Mouse (Mus musculus) lung, postnatal 0 days (tissue): ENCODE measurements around the gene Spats1.

Experiments used
- CTCF ChIP-seq: IDR thresholded peaks from 2 replicates; pipeline ENCODE4 v1.5.1; 2016; ENCODE audit warnings: antibody characterized with exemption, mild to moderate bottlenecking
- EP300 ChIP-seq: IDR thresholded peaks from 2 replicates; pipeline ENCODE4 v1.6.1; 2016; ENCODE audit warnings: antibody characterized with exemption, mild to moderate bottlenecking, control low read depth

- no peak for TF ChIP-seq CTCF
- TF ChIP-seq EP300, result no peak
Measured at GRCm38 (mm10) chr17:45498397-45498796, 23.2 kb upstream of the Spats1 start.
